Mouse (Mus musculus): ENCODE measurements at regions not wholly inside any gene's neighbourhood (a gene's known extent, or its start where the extent isn't known, plus 50 kb on each side); places are given as distances from the start of the nearest gene placed in this dataset.

GRCm38 (mm10) chr7:98783954-98784353 is 51.0 kb upstream of the Wnt11 start:
- TF ChIP-seq CTCF (IDR thresholded peaks at IDR 0.05; ENCODE audit: borderline replicate concordance, insufficient read depth, low read depth, low read length) (no peak), POLR2A (IDR thresholded peaks at IDR 0.05; ENCODE audit: borderline replicate concordance, insufficient read depth, low read length) (no peak)

Measured in cerebellum, adult 2 months (tissue).